Mouse (Mus musculus): ENCODE data around the gene Lrrc10. TPM values are rescaled to one million over a fixed set of nuclear protein-coding genes. Genes with fewer than 3 reads are reported as not detected.
A peak's percentile ranks its signal among the peaks of the same experiment; 100 is the strongest.

The Lrrc10 gene
- not detected in 2 replicates for polyA plus RNA-seq (2011; ENCODE audit: insufficient read length, low read depth, missing spikeins)

GRCm38 (mm10) chr10:117045175-117046056 is at the start of gene Lrrc10:
Lrrc10 (plus strand) TSS chr10:117045341.
- Histone ChIP-seq H3K4me3 (ENCODE audit: insufficient read depth, low read length) (no peak within 1 kb of the TSS), H3K27ac (ENCODE audit: insufficient read depth, low read length) (no peak within 1 kb of the TSS), H3K4me1 (ENCODE audit: control insufficient read depth, insufficient read depth, low read length) (peaks cover 3% of the 10 kb centered on the region; the same call in 1 of the 2 replicates)

GRCm38 (mm10) chr10:116995584-116996235 is 49.4 kb upstream of the Lrrc10 start:
- Histone ChIP-seq H3K27ac (ENCODE audit: insufficient read depth, low read length) (peak overlapping the region; percentile 98), H3K4me3 (ENCODE audit: insufficient read depth, low read length) (no peak overlapping the region), H3K4me1 (ENCODE audit: control insufficient read depth, insufficient read depth, low read length) (peaks cover 7% of the 10 kb centered on the region)
- TF ChIP-seq POLR2A (IDR thresholded peaks at IDR 0.05; ENCODE audit: low read depth, low read length) (no peak), CTCF (IDR thresholded peaks at IDR 0.05; ENCODE audit: borderline replicate concordance, insufficient read depth, low read length) (no peak)

More at GRCm38 (mm10) chr10:117045175-117046056, at the start of gene Lrrc10:
- TF ChIP-seq CTCF (IDR thresholded peaks at IDR 0.05; ENCODE audit: borderline replicate concordance, insufficient read depth, low read length) (no peak), POLR2A (IDR thresholded peaks at IDR 0.05; ENCODE audit: low read depth, low read length) (no peak)

GRCm38 (mm10) chr10:116996236-116996600 is 48.9 kb upstream of the Lrrc10 start:
- TF ChIP-seq POLR2A (IDR thresholded peaks at IDR 0.05; ENCODE audit: low read depth, low read length) (no peak), CTCF (IDR thresholded peaks at IDR 0.05; ENCODE audit: borderline replicate concordance, insufficient read depth, low read length) (no peak)

GRCm38 (mm10) chr10:116998716-116999455 is 46.3 kb upstream of the Lrrc10 start:
- Histone ChIP-seq H3K4me3 (ENCODE audit: insufficient read depth, low read length) (no peak overlapping the region), H3K27ac (ENCODE audit: insufficient read depth, low read length) (0 out of 2 replicates have a peak overlapping the region, but pooled peaks have one; percentile 4), H3K4me1 (ENCODE audit: control insufficient read depth, insufficient read depth, low read length) (peaks cover 7% of the 10 kb centered on the region)
- TF ChIP-seq POLR2A (IDR thresholded peaks at IDR 0.05; ENCODE audit: low read depth, low read length) (no peak), CTCF (IDR thresholded peaks at IDR 0.05; ENCODE audit: borderline replicate concordance, insufficient read depth, low read length) (no peak)

More at GRCm38 (mm10) chr10:116996236-116996600, 48.9 kb upstream of the Lrrc10 start:
- Histone ChIP-seq H3K4me1 (ENCODE audit: control insufficient read depth, insufficient read depth, low read length) (peaks cover 7% of the 10 kb centered on the region), H3K4me3 (ENCODE audit: insufficient read depth, low read length) (no peak overlapping the region), H3K27ac (ENCODE audit: insufficient read depth, low read length) (peak overlapping the region; percentile 90)

GRCm38 (mm10) chr10:117000975-117001374 is 44.2 kb upstream of the Lrrc10 start:
- no peak overlapping the region for H3K27ac ChIP-seq (ENCODE audit: insufficient read depth, low read length)
- TF ChIP-seq CTCF (IDR thresholded peaks at IDR 0.05; ENCODE audit: borderline replicate concordance, insufficient read depth, low read length), result no peak
- no peak for TF ChIP-seq POLR2A (IDR thresholded peaks at IDR 0.05; ENCODE audit: low read depth, low read length)

GRCm38 (mm10) chr10:117004695-117005094 is 40.4 kb upstream of the Lrrc10 start:
- H3K27ac ChIP-seq (ENCODE audit: insufficient read depth, low read length), result no peak overlapping the region
- no peak overlapping the region for H3K4me3 ChIP-seq (ENCODE audit: insufficient read depth, low read length)
- TF ChIP-seq CTCF (IDR thresholded peaks at IDR 0.05; ENCODE audit: borderline replicate concordance, insufficient read depth, low read length) (no peak), POLR2A (IDR thresholded peaks at IDR 0.05; ENCODE audit: low read depth, low read length) (no peak)
- no peaks in the 10 kb centered on the region for H3K4me1 ChIP-seq (ENCODE audit: control insufficient read depth, insufficient read depth, low read length)

More at GRCm38 (mm10) chr10:117000975-117001374, 44.2 kb upstream of the Lrrc10 start:
- Histone ChIP-seq H3K4me3 (ENCODE audit: insufficient read depth, low read length) (no peak overlapping the region), H3K4me1 (ENCODE audit: control insufficient read depth, insufficient read depth, low read length) (no peaks in the 10 kb centered on the region; the same call in 1 of the 2 replicates)

GRCm38 (mm10) chr10:117005707-117006464 is 39.3 kb upstream of the Lrrc10 start:
- H3K27ac ChIP-seq (ENCODE audit: insufficient read depth, low read length), result no peak overlapping the region
- H3K4me1 ChIP-seq (ENCODE audit: control insufficient read depth, insufficient read depth, low read length), result no peaks in the 10 kb centered on the region
- TF ChIP-seq CTCF (IDR thresholded peaks at IDR 0.05; ENCODE audit: borderline replicate concordance, insufficient read depth, low read length) (no peak), POLR2A (IDR thresholded peaks at IDR 0.05; ENCODE audit: low read depth, low read length) (no peak)
- H3K4me3 ChIP-seq (ENCODE audit: insufficient read depth, low read length), result no peak overlapping the region

- H3K4me1 ChIP-seq (ENCODE audit: control insufficient read depth, insufficient read depth, low read length), result peaks cover 4% of the 10 kb centered on the region
- TF ChIP-seq POLR2A (IDR thresholded peaks at IDR 0.05; ENCODE audit: low read depth, low read length) (no peak), CTCF (IDR thresholded peaks at IDR 0.05; ENCODE audit: borderline replicate concordance, insufficient read depth, low read length) (no peak)
- H3K4me3 ChIP-seq (ENCODE audit: insufficient read depth, low read length), result no peak overlapping the region
- H3K27ac ChIP-seq (ENCODE audit: insufficient read depth, low read length), result no peak overlapping the region
These were observed 35.5 kb upstream of the Lrrc10 start for GRCm38 (mm10) chr10:117009691-117010090.

- no peak overlapping the region for H3K4me3 ChIP-seq (ENCODE audit: insufficient read depth, low read length)
- H3K4me1 ChIP-seq (ENCODE audit: control insufficient read depth, insufficient read depth, low read length), result peaks cover 6% of the 10 kb centered on the region
- TF ChIP-seq POLR2A (IDR thresholded peaks at IDR 0.05; ENCODE audit: low read depth, low read length), result no peak
- TF ChIP-seq CTCF (IDR thresholded peaks at IDR 0.05; ENCODE audit: borderline replicate concordance, insufficient read depth, low read length), result no peak
- H3K27ac ChIP-seq (ENCODE audit: insufficient read depth, low read length), result no peak overlapping the region
These were observed 34.1 kb upstream of the Lrrc10 start for GRCm38 (mm10) chr10:117011047-117011446.

Data from embryonic fibroblast, embryonic 13.5 days (primary cell).